Mouse (Mus musculus): Measurements from ENCODE around the gene Spaca3. TPM values are rescaled to one million over a fixed set of nuclear protein-coding genes. Genes with fewer than 3 reads are reported as not detected.

Spaca3 gene
- polyA plus RNA-seq (2011; ENCODE audit: insufficient read depth, insufficient read length, low read depth, missing spikeins): not detected in 2 replicates

GRCm38 (mm10) chr11:80858065-80858464 is at the start of gene Spaca3:
TSS of gene Spaca3 (plus strand) at chr11:80858365.
- TF ChIP-seq CTCF (IDR thresholded peaks at IDR 0.05; ENCODE audit: low read depth, low read length) (no peak), POLR2A (IDR thresholded peaks at IDR 0.05; ENCODE audit: insufficient read depth, low read length) (no peak), EP300 (IDR thresholded peaks at IDR 0.05; ENCODE audit: insufficient read depth, low read depth, low read length) (no peak)
- H3K4me1 ChIP-seq (ENCODE audit: control insufficient read depth, insufficient read depth, low read length): no peaks in the 10 kb centered on the region
- H3K36me3 ChIP-seq (ENCODE audit: control insufficient read depth, insufficient read depth, low read length, poor library complexity, severe bottlenecking): no peaks in the 10 kb centered on the region
- no peak within 1 kb of the TSS for H3K4me3 ChIP-seq (ENCODE audit: low read depth, low read length)
- H3K27ac ChIP-seq (ENCODE audit: insufficient read depth, low read length): no peak within 1 kb of the TSS
- H3K27me3 ChIP-seq (ENCODE audit: control insufficient read depth, insufficient read depth, low read length, poor library complexity, severe bottlenecking): no peaks in the 10 kb centered on the region
- no peaks in the 10 kb centered on the region for H3K9me3 ChIP-seq (replicated peaks; ENCODE audit: control insufficient read depth, insufficient read depth, low read length, poor library complexity, severe bottlenecking)
- no peak within 1 kb of the TSS for H3K9ac ChIP-seq (ENCODE audit: low read depth, poor library complexity, severe bottlenecking)

- Histone ChIP-seq H3K4me1 (ENCODE audit: control insufficient read depth, insufficient read depth, low read length) (peaks cover 5% of the 10 kb centered on the region), H3K9me3 (replicated peaks; ENCODE audit: control insufficient read depth, insufficient read depth, low read length, poor library complexity, severe bottlenecking) (no peaks in the 10 kb centered on the region), H3K27me3 (ENCODE audit: control insufficient read depth, insufficient read depth, low read length, poor library complexity, severe bottlenecking) (no peaks in the 10 kb centered on the region), H3K36me3 (ENCODE audit: control insufficient read depth, insufficient read depth, low read length, poor library complexity, severe bottlenecking) (no peaks in the 10 kb centered on the region), H3K4me3 (ENCODE audit: low read depth, low read length) (no peak overlapping the region), H3K9ac (ENCODE audit: low read depth, poor library complexity, severe bottlenecking) (no peak overlapping the region), H3K27ac (ENCODE audit: insufficient read depth, low read length) (no peak overlapping the region)
- TF ChIP-seq CTCF (IDR thresholded peaks at IDR 0.05; ENCODE audit: low read depth, low read length): no peak
- TF ChIP-seq EP300 (IDR thresholded peaks at IDR 0.05; ENCODE audit: insufficient read depth, low read depth, low read length): no peak
- TF ChIP-seq POLR2A (IDR thresholded peaks at IDR 0.05; ENCODE audit: insufficient read depth, low read length): no peak
Observed at GRCm38 (mm10) chr11:80808551-80809070, 49.6 kb upstream of the Spaca3 start.

- Histone ChIP-seq H3K4me3 (ENCODE audit: low read depth, low read length) (peak overlapping the region; percentile 67), H3K9ac (ENCODE audit: low read depth, poor library complexity, severe bottlenecking) (peak overlapping the region; percentile 93; the same call in 1 of the 2 replicates), H3K36me3 (ENCODE audit: control insufficient read depth, insufficient read depth, low read length, poor library complexity, severe bottlenecking) (no peaks in the 10 kb centered on the region; the same call in 1 of the 2 replicates), H3K27me3 (ENCODE audit: control insufficient read depth, insufficient read depth, low read length, poor library complexity, severe bottlenecking) (no peaks in the 10 kb centered on the region), H3K4me1 (ENCODE audit: control insufficient read depth, insufficient read depth, low read length) (peaks cover 5% of the 10 kb centered on the region), H3K27ac (ENCODE audit: insufficient read depth, low read length) (no peak overlapping the region), H3K9me3 (replicated peaks; ENCODE audit: control insufficient read depth, insufficient read depth, low read length, poor library complexity, severe bottlenecking) (no peaks in the 10 kb centered on the region)
- TF ChIP-seq EP300 (IDR thresholded peaks at IDR 0.05; ENCODE audit: insufficient read depth, low read depth, low read length) (no peak), POLR2A (IDR thresholded peaks at IDR 0.05; ENCODE audit: insufficient read depth, low read length) (no peak), CTCF (IDR thresholded peaks at IDR 0.05; ENCODE audit: low read depth, low read length) (no peak)
Observed at GRCm38 (mm10) chr11:80809666-80809992, 48.5 kb upstream of the Spaca3 start.

GRCm38 (mm10) chr11:80809993-80810821 is 48.0 kb upstream of the Spaca3 start, which contains the start of gene Tmem98:
TSS of gene Tmem98 (plus strand) at chr11:80810175.
- H3K36me3 ChIP-seq (ENCODE audit: control insufficient read depth, insufficient read depth, low read length, poor library complexity, severe bottlenecking): no peaks in the 10 kb centered on the region; the same call in 1 of the 2 replicates
- no peaks in the 10 kb centered on the region for H3K27me3 ChIP-seq (ENCODE audit: control insufficient read depth, insufficient read depth, low read length, poor library complexity, severe bottlenecking)
- peaks cover 5% of the 10 kb centered on the region for H3K4me1 ChIP-seq (ENCODE audit: control insufficient read depth, insufficient read depth, low read length)
- no peaks in the 10 kb centered on the region for H3K9me3 ChIP-seq (replicated peaks; ENCODE audit: control insufficient read depth, insufficient read depth, low read length, poor library complexity, severe bottlenecking)
- peak within 1 kb of the TSS; percentile 93 for H3K9ac ChIP-seq (ENCODE audit: low read depth, poor library complexity, severe bottlenecking)
- peak within 1 kb of the TSS; percentile 91 for H3K4me3 ChIP-seq (ENCODE audit: low read depth, low read length)
- H3K27ac ChIP-seq (ENCODE audit: insufficient read depth, low read length): no peak within 1 kb of the TSS
- no peak for TF ChIP-seq POLR2A (IDR thresholded peaks at IDR 0.05; ENCODE audit: insufficient read depth, low read length)
- no peak for TF ChIP-seq EP300 (IDR thresholded peaks at IDR 0.05; ENCODE audit: insufficient read depth, low read depth, low read length)
- no peak for TF ChIP-seq CTCF (IDR thresholded peaks at IDR 0.05; ENCODE audit: low read depth, low read length)

- TF ChIP-seq POLR2A (IDR thresholded peaks at IDR 0.05; ENCODE audit: insufficient read depth, low read length) (no peak), EP300 (IDR thresholded peaks at IDR 0.05; ENCODE audit: insufficient read depth, low read depth, low read length) (no peak), CTCF (IDR thresholded peaks at IDR 0.05; ENCODE audit: low read depth, low read length) (no peak)
- Histone ChIP-seq H3K27ac (ENCODE audit: insufficient read depth, low read length) (no peak overlapping the region), H3K4me1 (ENCODE audit: control insufficient read depth, insufficient read depth, low read length) (peaks cover 5% of the 10 kb centered on the region), H3K27me3 (ENCODE audit: control insufficient read depth, insufficient read depth, low read length, poor library complexity, severe bottlenecking) (no peaks in the 10 kb centered on the region), H3K4me3 (ENCODE audit: low read depth, low read length) (no peak overlapping the region), H3K9ac (ENCODE audit: low read depth, poor library complexity, severe bottlenecking) (peak overlapping the region; percentile 93; the same call in 1 of the 2 replicates), H3K36me3 (ENCODE audit: control insufficient read depth, insufficient read depth, low read length, poor library complexity, severe bottlenecking) (no peaks in the 10 kb centered on the region; the same call in 1 of the 2 replicates), H3K9me3 (replicated peaks; ENCODE audit: control insufficient read depth, insufficient read depth, low read length, poor library complexity, severe bottlenecking) (no peaks in the 10 kb centered on the region)
Observed at GRCm38 (mm10) chr11:80811156-80811555, 47.0 kb upstream of the Spaca3 start.

- Histone ChIP-seq H3K9ac (ENCODE audit: low read depth, poor library complexity, severe bottlenecking) (no peak overlapping the region), H3K27me3 (ENCODE audit: control insufficient read depth, insufficient read depth, low read length, poor library complexity, severe bottlenecking) (no peaks in the 10 kb centered on the region), H3K9me3 (replicated peaks; ENCODE audit: control insufficient read depth, insufficient read depth, low read length, poor library complexity, severe bottlenecking) (no peaks in the 10 kb centered on the region), H3K4me1 (ENCODE audit: control insufficient read depth, insufficient read depth, low read length) (peaks cover 8% of the 10 kb centered on the region), H3K27ac (ENCODE audit: insufficient read depth, low read length) (no peak overlapping the region), H3K36me3 (ENCODE audit: control insufficient read depth, insufficient read depth, low read length, poor library complexity, severe bottlenecking) (no peaks in the 10 kb centered on the region; the same call in 1 of the 2 replicates), H3K4me3 (ENCODE audit: low read depth, low read length) (no peak overlapping the region)
- TF ChIP-seq CTCF (IDR thresholded peaks at IDR 0.05; ENCODE audit: low read depth, low read length) (no peak), POLR2A (IDR thresholded peaks at IDR 0.05; ENCODE audit: insufficient read depth, low read length) (no peak), EP300 (IDR thresholded peaks at IDR 0.05; ENCODE audit: insufficient read depth, low read depth, low read length) (no peak)
Observed at GRCm38 (mm10) chr11:80815354-80815753, 42.8 kb upstream of the Spaca3 start.
